Mouse (Mus musculus) liver, embryonic 16.5 days (tissue): ENCODE data around the gene Slc25a27. TPM values are rescaled to one million over a fixed set of nuclear protein-coding genes. Genes with fewer than 3 reads are reported as not detected.

Experiments used
- ATAC-seq: fragments of 200-750 bp; cut with Nextera tagmentation; 2 replicates; pipeline ENCODE4 v1.8.0; 2017; ENCODE audit warnings: low read depth, mild to moderate bottlenecking, moderate number of reproducible peaks, moderate library complexity
- H3K27ac ChIP-seq: fragments of 300-500 bp; sonication (generic); 2 replicates; pipeline ENCODE4 v1.5.1; 2014; ENCODE audit warnings: mild to moderate bottlenecking, low read length
- H3K27me3 ChIP-seq: fragments of 300-500 bp; sonication (generic); 2 replicates; pipeline ENCODE4 v1.6.1; 2014; ENCODE audit warnings: low read depth, low read length, mixed read lengths; ENCODE audit not compliant: control insufficient read depth, insufficient read depth
- H3K36me3 ChIP-seq: fragments of 300-500 bp; sonication (generic); 2 replicates; pipeline ENCODE4 v1.6.1; 2014; ENCODE audit warnings: mild to moderate bottlenecking; ENCODE audit not compliant: control insufficient read depth, insufficient read depth
- H3K4me1 ChIP-seq: fragments of 300-500 bp; sonication (generic); 2 replicates; pipeline ENCODE4 v1.6.1; 2014; ENCODE audit warnings: low read depth, low read length, mixed read lengths; ENCODE audit not compliant: control insufficient read depth
- H3K4me2 ChIP-seq: fragments of 300-500 bp; sonication (generic); 2 replicates; pipeline ENCODE4 v1.6.1; 2014; ENCODE audit warnings: low read depth, low read length, mixed read lengths
- H3K4me3 ChIP-seq: fragments of 300-500 bp; sonication (generic); 2 replicates; pipeline ENCODE4 v1.5.1; 2014; ENCODE audit warnings: low read depth, mild to moderate bottlenecking, low read length
- H3K9ac ChIP-seq: fragments of 300-500 bp; sonication (generic); 2 replicates; pipeline ENCODE4 v1.6.1; 2014; ENCODE audit warnings: low read depth, low read length
- H3K9me3 ChIP-seq: fragments of 300-500 bp; sonication (generic); replicated peaks from 2 replicates; pipeline ENCODE4 v1.6.1; 2016; ENCODE audit warnings: low read length; ENCODE audit not compliant: control insufficient read depth
- WGBS: fragments of 180-500 bp; shearing (Covaris S2); extraction: QIAGEN DNeasy Blood & Tissue Kit; methylation state at CpG from one replicate; pipeline ENCODE4 v1.1.7; 2014; ENCODE audit not compliant: insufficient replicate concordance; 5-methylcytosine and 5-hydroxymethylcytosine counted together
- polyA plus RNA-seq: library from polyadenylated mRNA; unstranded; fragments of >200 nt; fragmentation: Nextera tagmentation; extraction: Ambion mirVana; gene quantifications from 2 replicates; pipeline ENCODE4 v1.2.1, GENCODE M21; 2015

Slc25a27 gene
- polyA plus RNA-seq: 1.1 and 1.4 TPM in 2 replicates

- H3K4me2 ChIP-seq: peak within 1 kb of the TSS; percentile 80
- ATAC-seq: peak; percentile 92
- no peaks in the 10 kb centered on the region for H3K9me3 ChIP-seq
- no peak within 1 kb of the TSS for H3K27ac ChIP-seq
- 2% methylated on average over 36 of the region's 41 CpGs for WGBS
- H3K27me3 ChIP-seq: no peaks in the 10 kb centered on the region
- peak within 1 kb of the TSS; percentile 58 for H3K4me3 ChIP-seq
- peak within 1 kb of the TSS; percentile 42 for H3K9ac ChIP-seq
- H3K4me1 ChIP-seq: peaks cover 8% of the 10 kb centered on the region
- H3K36me3 ChIP-seq: no peaks in the 10 kb centered on the region
These were observed at the start of gene Slc25a27 for GRCm38 (mm10) chr17:43666576-43667289. TSS of gene Slc25a27 (minus strand) at chr17:43667214.

- Histone ChIP-seq H3K9ac (no peak overlapping the region), H3K4me3 (no peak overlapping the region), H3K36me3 (no peaks in the 10 kb centered on the region), H3K27ac (no peak overlapping the region), H3K4me1 (no peaks in the 10 kb centered on the region), H3K27me3 (no peaks in the 10 kb centered on the region), H3K9me3 (no peaks in the 10 kb centered on the region), H3K4me2 (no peak overlapping the region)
- WGBS: 50% methylated on average over 7 of the region's 7 CpGs
- no peak for ATAC-seq
These were observed 49.6 kb upstream of the Slc25a27 start for GRCm38 (mm10) chr17:43716601-43717000.

- H3K27ac ChIP-seq: no peak overlapping the region
- no peaks in the 10 kb centered on the region for H3K9me3 ChIP-seq
- 49% methylated on average over 3 of the region's 3 CpGs for WGBS
- H3K4me1 ChIP-seq: no peaks in the 10 kb centered on the region
- H3K4me3 ChIP-seq: no peak overlapping the region
- no peak overlapping the region for H3K4me2 ChIP-seq
- no peaks in the 10 kb centered on the region for H3K36me3 ChIP-seq
- no peak for ATAC-seq
- H3K27me3 ChIP-seq: no peaks in the 10 kb centered on the region
- no peak overlapping the region for H3K9ac ChIP-seq
These were observed 47.2 kb upstream of the Slc25a27 start for GRCm38 (mm10) chr17:43714191-43714590.

- Histone ChIP-seq H3K27me3 (no peaks in the 10 kb centered on the region), H3K4me3 (no peak overlapping the region), H3K27ac (no peak overlapping the region), H3K9me3 (no peaks in the 10 kb centered on the region), H3K9ac (no peak overlapping the region), H3K4me2 (no peak overlapping the region), H3K36me3 (no peaks in the 10 kb centered on the region), H3K4me1 (no peaks in the 10 kb centered on the region)
- ATAC-seq: no peak
- WGBS: 64% methylated on average over 7 of the region's 7 CpGs
These were observed 44.7 kb upstream of the Slc25a27 start for GRCm38 (mm10) chr17:43711557-43712352.

- no peak for ATAC-seq
- Histone ChIP-seq H3K9ac (no peak overlapping the region), H3K27me3 (no peaks in the 10 kb centered on the region), H3K36me3 (no peaks in the 10 kb centered on the region), H3K4me1 (no peaks in the 10 kb centered on the region), H3K4me3 (no peak overlapping the region), H3K4me2 (no peak overlapping the region), H3K9me3 (no peaks in the 10 kb centered on the region), H3K27ac (no peak overlapping the region)
- WGBS: 62% methylated on average over 3 of the region's 3 CpGs
These were observed 40.2 kb upstream of the Slc25a27 start for GRCm38 (mm10) chr17:43707254-43707653.

- Histone ChIP-seq H3K4me2 (no peak overlapping the region), H3K4me3 (no peak overlapping the region), H3K9me3 (no peaks in the 10 kb centered on the region), H3K4me1 (no peaks in the 10 kb centered on the region), H3K36me3 (no peaks in the 10 kb centered on the region), H3K27ac (no peak overlapping the region), H3K9ac (no peak overlapping the region), H3K27me3 (no peaks in the 10 kb centered on the region)
- WGBS: 74% methylated on average over 3 of the region's 3 CpGs
- ATAC-seq: no peak
These were observed 39.7 kb upstream of the Slc25a27 start for GRCm38 (mm10) chr17:43706749-43707148.

GRCm38 (mm10) chr17:43704216-43704930 is 37.4 kb upstream of the Slc25a27 start:
- H3K4me1 ChIP-seq: no peaks in the 10 kb centered on the region

GRCm38 (mm10) chr17:43701060-43701459 is 34.0 kb upstream of the Slc25a27 start:
- H3K9me3 ChIP-seq: no peaks in the 10 kb centered on the region
- H3K4me1 ChIP-seq: no peaks in the 10 kb centered on the region
- H3K4me3 ChIP-seq: no peak overlapping the region
- H3K27me3 ChIP-seq: no peaks in the 10 kb centered on the region
- H3K36me3 ChIP-seq: peaks cover under 1% of the 10 kb centered on the region; the same call in 1 of the 2 replicates
- no peak overlapping the region for H3K4me2 ChIP-seq
- whole genome bisulfite sequencing: 55% methylated on average over 6 of the region's 6 CpGs
- H3K27ac ChIP-seq: no peak overlapping the region
- no peak for ATAC-seq
- H3K9ac ChIP-seq: no peak overlapping the region

More at GRCm38 (mm10) chr17:43704216-43704930, 37.4 kb upstream of the Slc25a27 start:
- Histone ChIP-seq H3K27me3 (no peaks in the 10 kb centered on the region), H3K4me3 (no peak overlapping the region), H3K36me3 (no peaks in the 10 kb centered on the region), H3K4me2 (no peak overlapping the region), H3K27ac (no peak overlapping the region), H3K9me3 (no peaks in the 10 kb centered on the region), H3K9ac (no peak overlapping the region)
- 68% methylated on average over 12 of the region's 12 CpGs for WGBS
- ATAC-seq: no peak
